Mouse (Mus musculus): ENCODE data around the gene Stk32c. TPM values are rescaled to one million over a fixed set of nuclear protein-coding genes. Genes with fewer than 3 reads are reported as not detected.

Gene Stk32c
- polyA plus RNA-seq, 1 experiment from 2014 or later = 0.46 TPM

GRCm38 (mm10) chr7:139224070-139224469 is 11.0 kb upstream of the Stk32c start:
- WGBS = 85% methylated on average over 1 of the region's 1 CpGs
- Histone ChIP-seq H3K9me3 (no peaks in the 10 kb centered on the region), H3K27ac (no peak overlapping the region), H3K4me2 (no peak overlapping the region), H3K9ac (no peak overlapping the region), H3K36me3 (replicated peaks) (no peaks in the 10 kb centered on the region), H3K4me1 (0 out of 2 replicates have a peak, but pooled peaks cover 3% of the 10 kb centered on the region), H3K27me3 (no peaks in the 10 kb centered on the region), H3K4me3 (replicated peaks) (no peak overlapping the region)
- no peak for ATAC-seq (ENCODE audit: low FRiP score)

GRCm38 (mm10) chr7:139222341-139222740 is 9.2 kb upstream of the Stk32c start:
- Histone ChIP-seq H3K9ac (no peak overlapping the region), H3K27ac (no peak overlapping the region), H3K36me3 (replicated peaks) (no peaks in the 10 kb centered on the region), H3K4me3 (replicated peaks) (no peak overlapping the region), H3K4me1 (0 out of 2 replicates have a peak, but pooled peaks cover 3% of the 10 kb centered on the region), H3K27me3 (no peaks in the 10 kb centered on the region), H3K9me3 (no peaks in the 10 kb centered on the region), H3K4me2 (no peak overlapping the region)
- WGBS = 72% methylated on average over 4 of the region's 4 CpGs
- no peak for ATAC-seq (ENCODE audit: low FRiP score)

DNA sequence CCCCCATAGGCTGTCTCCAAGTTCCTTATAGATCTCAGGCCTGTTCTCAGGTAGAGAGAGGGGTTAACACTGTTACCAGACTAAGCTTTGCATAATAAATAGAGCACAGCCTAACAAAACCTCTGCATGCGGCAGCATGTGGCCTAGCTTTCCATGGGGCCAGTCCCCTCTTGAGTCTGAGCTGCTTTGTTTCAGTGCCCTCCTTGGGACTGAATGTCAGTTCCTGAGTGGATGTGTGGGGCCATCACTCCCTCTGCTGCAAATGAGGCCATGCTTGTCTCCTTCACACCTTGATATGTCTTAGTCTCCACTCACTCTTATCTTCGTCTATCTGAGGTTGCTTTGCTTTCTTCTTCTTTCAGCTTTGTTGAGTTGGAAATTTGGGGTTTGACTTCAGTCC is 8.7 kb upstream of the Stk32c start:
- no peak overlapping the region for H3K4me3 ChIP-seq (replicated peaks)
- no peak overlapping the region for H3K27ac ChIP-seq
- H3K4me1 ChIP-seq = 0 out of 2 replicates have a peak, but pooled peaks cover 3% of the 10 kb centered on the region
- no peaks in the 10 kb centered on the region for H3K9me3 ChIP-seq
- no peak overlapping the region for H3K9ac ChIP-seq
- H3K36me3 ChIP-seq (replicated peaks) = no peaks in the 10 kb centered on the region
- ATAC-seq (ENCODE audit: low FRiP score) = no peak
- no peak overlapping the region for H3K4me2 ChIP-seq
- 36% methylated on average over 2 of the region's 2 CpGs for WGBS
- H3K27me3 ChIP-seq = no peaks in the 10 kb centered on the region

- WGBS = 89% methylated on average over 5 of the region's 5 CpGs
- no peaks in the 10 kb centered on the region for H3K27me3 ChIP-seq
- no peaks in the 10 kb centered on the region for H3K36me3 ChIP-seq (replicated peaks)
Measured at GRCm38 (mm10) chr7:139221072-139221471, 8.0 kb upstream of the Stk32c start.

GRCm38 (mm10) chr7:139220303-139220702 is 7.2 kb upstream of the Stk32c start:
- Histone ChIP-seq H3K9me3 (no peaks in the 10 kb centered on the region), H3K36me3 (replicated peaks) (no peaks in the 10 kb centered on the region), H3K4me3 (replicated peaks) (no peak overlapping the region), H3K9ac (no peak overlapping the region), H3K4me1 (0 out of 2 replicates have a peak, but pooled peaks cover 3% of the 10 kb centered on the region), H3K4me2 (no peak overlapping the region), H3K27me3 (no peaks in the 10 kb centered on the region), H3K27ac (no peak overlapping the region)
- 41% methylated on average over 2 of the region's 2 CpGs for WGBS
- ATAC-seq (ENCODE audit: low FRiP score) = no peak

More at GRCm38 (mm10) chr7:139221072-139221471, 8.0 kb upstream of the Stk32c start:
- no peak overlapping the region for H3K27ac ChIP-seq
- ATAC-seq (ENCODE audit: low FRiP score) = no peak
- no peak overlapping the region for H3K4me3 ChIP-seq (replicated peaks)
- H3K9me3 ChIP-seq = no peaks in the 10 kb centered on the region
- H3K9ac ChIP-seq = no peak overlapping the region
- H3K4me1 ChIP-seq = 0 out of 2 replicates have a peak, but pooled peaks cover 3% of the 10 kb centered on the region
- H3K4me2 ChIP-seq = no peak overlapping the region

- Histone ChIP-seq H3K4me3 (replicated peaks) (no peak overlapping the region), H3K4me1 (0 out of 2 replicates have a peak, but pooled peaks cover 3% of the 10 kb centered on the region), H3K9me3 (no peaks in the 10 kb centered on the region), H3K9ac (no peak overlapping the region), H3K4me2 (no peak overlapping the region), H3K27ac (no peak overlapping the region), H3K27me3 (no peaks in the 10 kb centered on the region), H3K36me3 (replicated peaks) (no peaks in the 10 kb centered on the region)
- ATAC-seq (ENCODE audit: low FRiP score) = no peak
- 84% methylated on average over 5 of the region's 5 CpGs for WGBS
Measured at GRCm38 (mm10) chr7:139219486-139219885, 6.4 kb upstream of the Stk32c start.

- Histone ChIP-seq H3K4me2 (no peak overlapping the region), H3K9me3 (no peaks in the 10 kb centered on the region), H3K36me3 (replicated peaks) (no peaks in the 10 kb centered on the region), H3K9ac (no peak overlapping the region), H3K27ac (no peak overlapping the region), H3K4me3 (replicated peaks) (no peak overlapping the region), H3K4me1 (peaks cover 4% of the 10 kb centered on the region; the same call in 1 of the 2 replicates), H3K27me3 (no peaks in the 10 kb centered on the region)
- ATAC-seq (ENCODE audit: low FRiP score) = no peak
- 81% methylated on average over 6 of the region's 6 CpGs for WGBS
Measured at GRCm38 (mm10) chr7:139218641-139219415, 5.7 kb upstream of the Stk32c start.

DNA sequence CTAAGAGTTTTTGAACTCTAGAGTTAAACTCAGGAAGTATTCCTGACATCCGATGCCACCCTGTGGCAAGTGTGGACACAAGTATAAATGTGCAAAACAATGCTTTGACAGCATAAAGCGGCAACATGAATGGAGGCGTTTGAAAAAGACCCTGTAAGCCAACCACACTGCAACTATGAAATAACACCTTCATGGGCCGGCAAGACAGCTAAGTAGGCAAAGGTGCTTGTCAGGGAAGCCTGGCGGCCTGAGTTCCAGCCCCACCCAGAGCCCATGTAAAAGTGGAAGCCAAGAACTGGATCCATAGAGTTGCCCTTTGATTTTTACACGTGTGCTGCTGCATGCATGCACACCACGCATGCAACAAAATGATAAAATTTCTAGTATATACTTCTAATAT is 3.9 kb upstream of the Stk32c start:
- H3K4me2 ChIP-seq = no peak overlapping the region
- no peak overlapping the region for H3K9ac ChIP-seq
- no peaks in the 10 kb centered on the region for H3K36me3 ChIP-seq (replicated peaks)
- H3K4me1 ChIP-seq = peaks cover 14% of the 10 kb centered on the region
- no peak for ATAC-seq (ENCODE audit: low FRiP score)
- H3K27me3 ChIP-seq = no peaks in the 10 kb centered on the region
- no peak overlapping the region for H3K4me3 ChIP-seq (replicated peaks)
- H3K27ac ChIP-seq = no peak overlapping the region
- 86% methylated on average over 7 of the region's 7 CpGs for WGBS
- H3K9me3 ChIP-seq = no peaks in the 10 kb centered on the region

DNA sequence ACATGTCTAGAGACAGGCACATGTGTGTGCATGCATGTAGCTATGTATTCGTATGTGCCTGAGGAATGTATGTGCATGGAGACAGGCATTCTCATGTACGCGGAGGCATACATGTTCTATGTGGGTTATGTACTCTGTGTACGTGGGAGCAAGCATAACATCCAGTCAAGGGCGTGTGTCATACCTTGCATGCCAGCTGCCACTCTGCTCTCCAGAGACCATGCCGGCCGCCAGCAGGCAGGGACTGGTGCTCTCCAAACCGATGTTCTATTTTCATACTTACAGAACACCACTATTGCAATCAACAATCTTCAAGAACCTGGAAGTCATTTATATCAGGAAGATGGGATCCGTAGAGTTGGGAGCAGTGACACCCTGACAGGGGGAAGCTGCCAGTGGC is 3.4 kb upstream of the Stk32c start:
- WGBS = 90% methylated on average over 9 of the region's 9 CpGs
- Histone ChIP-seq H3K4me3 (replicated peaks) (no peak overlapping the region), H3K9ac (no peak overlapping the region), H3K36me3 (replicated peaks) (no peaks in the 10 kb centered on the region), H3K27me3 (no peaks in the 10 kb centered on the region), H3K4me1 (peaks cover 13% of the 10 kb centered on the region), H3K4me2 (no peak overlapping the region), H3K9me3 (no peaks in the 10 kb centered on the region), H3K27ac (no peak overlapping the region)
- ATAC-seq (ENCODE audit: low FRiP score) = no peak

- no peak for ATAC-seq (ENCODE audit: low FRiP score)
- WGBS = 93% methylated on average over 7 of the region's 7 CpGs
- peaks cover 13% of the 10 kb centered on the region for H3K4me1 ChIP-seq
Measured at GRCm38 (mm10) chr7:139215946-139216345, 2.8 kb upstream of the Stk32c start.

GRCm38 (mm10) chr7:139215516-139215915 is 2.4 kb upstream of the Stk32c start:
- H3K9me3 ChIP-seq = no peaks in the 10 kb centered on the region
- H3K4me2 ChIP-seq = no peak overlapping the region
- no peak for ATAC-seq (ENCODE audit: low FRiP score)
- no peak overlapping the region for H3K9ac ChIP-seq
- no peak overlapping the region for H3K27ac ChIP-seq
- WGBS = 68% methylated on average over 1 of the region's 1 CpGs
- peaks cover 13% of the 10 kb centered on the region for H3K4me1 ChIP-seq
- H3K27me3 ChIP-seq = no peaks in the 10 kb centered on the region
- H3K4me3 ChIP-seq (replicated peaks) = no peak overlapping the region
- H3K36me3 ChIP-seq (replicated peaks) = no peaks in the 10 kb centered on the region

More at GRCm38 (mm10) chr7:139215946-139216345, 2.8 kb upstream of the Stk32c start:
- H3K9ac ChIP-seq = no peak overlapping the region
- H3K27me3 ChIP-seq = no peaks in the 10 kb centered on the region
- no peaks in the 10 kb centered on the region for H3K9me3 ChIP-seq
- H3K27ac ChIP-seq = no peak overlapping the region
- no peak overlapping the region for H3K4me2 ChIP-seq
- H3K36me3 ChIP-seq (replicated peaks) = no peaks in the 10 kb centered on the region
- H3K4me3 ChIP-seq (replicated peaks) = no peak overlapping the region

GRCm38 (mm10) chr7:139214596-139215340 is 1.7 kb upstream of the Stk32c start:
- WGBS = 79% methylated on average over 13 of the region's 14 CpGs
- Histone ChIP-seq H3K4me3 (replicated peaks) (no peak overlapping the region), H3K9ac (no peak overlapping the region), H3K9me3 (no peaks in the 10 kb centered on the region), H3K36me3 (replicated peaks) (no peaks in the 10 kb centered on the region), H3K27ac (no peak overlapping the region), H3K27me3 (no peaks in the 10 kb centered on the region), H3K4me2 (no peak overlapping the region), H3K4me1 (peaks cover 13% of the 10 kb centered on the region)
- no peak for ATAC-seq (ENCODE audit: low FRiP score)

All from forebrain, embryonic 12.5 days (tissue).